Mouse (Mus musculus) CD4-positive naive resting alpha-beta T cell, adult 57 days (primary cell): ENCODE results near the gene Steap4. TPM values are rescaled to one million over a fixed set of nuclear protein-coding genes. Genes with fewer than 3 reads are reported as not detected.

Experiments
- total RNA-seq: library from RNA; stranded (reverse); gene quantifications from one replicate; pipeline ENCODE4 v1.2.4, GENCODE M21; 2023

Gene Steap4
- total RNA-seq, result 0.35 TPM

GRCm38 (mm10) chr5:7960176-7960575, at the start of gene Steap4:
TSS of gene Steap4 (plus strand) at chr5:7960457.

Other genes starting within 250 kb of the Steap4 start
- 273 TPM for gene Sri, start 85.6 kb downstream of the Steap4 start, total RNA-seq